Mouse (Mus musculus): ENCODE measurements at regions not wholly inside any gene's neighbourhood (a gene's known extent, or its start where the extent isn't known, plus 50 kb on each side); places are given as distances from the start of the nearest gene placed in this dataset.

GRCm38 (mm10) chr2:64850656-64851055, 174.1 kb downstream of the Grb14 start:
- no peak for DNase-seq (ENCODE audit: low read depth, low spot score)
- no peaks in the 10 kb centered on the region for H3K36me3 ChIP-seq (ENCODE audit: control insufficient read depth in 1 of 2, insufficient read depth in 2 of 2, low read length in 2 of 2)
- TF ChIP-seq MEF2A (IDR thresholded peaks at IDR 0.05; ENCODE audit: extremely low read depth, insufficient replicate concordance, low read depth, low read length, poor library complexity, severe bottlenecking): no peak
- no peak for TF ChIP-seq NELFE (IDR thresholded peaks at IDR 0.05; ENCODE audit: low read depth, low read length)
- no peak for TF ChIP-seq HCFC1 (IDR thresholded peaks at IDR 0.05; ENCODE audit: low read depth, low read length)
- no peak for TF ChIP-seq ZKSCAN1 (IDR thresholded peaks at IDR 0.05; ENCODE audit: low read depth, low read length)
- no peak for TF ChIP-seq CHD2 (IDR thresholded peaks at IDR 0.05; ENCODE audit: low read length)
- no peak for TF ChIP-seq POLR2AphosphoS2 (IDR thresholded peaks at IDR 0.05; ENCODE audit: low read length)
- H3K79me2 ChIP-seq (ENCODE audit: control insufficient read depth, insufficient read depth, low read length, poor library complexity): no peaks in the 10 kb centered on the region
- no peaks in the 10 kb centered on the region for H3K4me1 ChIP-seq (ENCODE audit: control insufficient read depth in 1 of 2, insufficient read depth in 2 of 2, low read length in 2 of 2)
- no peaks in the 10 kb centered on the region for H3K27me3 ChIP-seq (ENCODE audit: control insufficient read depth in 1 of 2, insufficient read depth in 2 of 2, low read length in 2 of 2)
- no peak overlapping the region for H3K4me3 ChIP-seq (ENCODE audit: control insufficient read depth in 1 of 2, insufficient read depth in 1 of 2, low read depth in 2 of 2, low read length in 2 of 2)
- no peak overlapping the region for H3K9ac ChIP-seq (ENCODE audit: control insufficient read depth, low read depth, low read length, poor library complexity, severe bottlenecking)
- no peaks in the 10 kb centered on the region for H3K9me3 ChIP-seq (replicated peaks; ENCODE audit: insufficient read depth, low read length)
- no peak overlapping the region for H3K27ac ChIP-seq (ENCODE audit: control insufficient read depth, low read depth, low read length)

- no peak overlapping the region for H3K27ac ChIP-seq (ENCODE audit: control insufficient read depth, low read depth, low read length)
These were observed 200.3 kb downstream of the Grb14 start for GRCm38 (mm10) chr2:64824494-64824893.

GRCm38 (mm10) chr2:64823905-64824304, 200.9 kb downstream of the Grb14 start:
- H3K27ac ChIP-seq (ENCODE audit: control insufficient read depth, low read depth, low read length): no peak overlapping the region
- no peak for DNase-seq (ENCODE audit: low read depth, low spot score)
- H3K9me3 ChIP-seq (replicated peaks; ENCODE audit: insufficient read depth, low read length): no peaks in the 10 kb centered on the region
- no peaks in the 10 kb centered on the region for H3K4me1 ChIP-seq (ENCODE audit: control insufficient read depth in 1 of 2, insufficient read depth in 2 of 2, low read length in 2 of 2)
- H3K79me2 ChIP-seq (ENCODE audit: control insufficient read depth, insufficient read depth, low read length, poor library complexity): no peaks in the 10 kb centered on the region
- TF ChIP-seq POLR2AphosphoS2 (IDR thresholded peaks at IDR 0.05; ENCODE audit: low read length): no peak
- no peak for TF ChIP-seq ELF1 (IDR thresholded peaks at IDR 0.05; ENCODE audit: low read depth, low read length)
- TF ChIP-seq ZC3H11A (IDR thresholded peaks at IDR 0.05; ENCODE audit: low read depth, low read length): no peak
- TF ChIP-seq ZMIZ1 (IDR thresholded peaks at IDR 0.05; ENCODE audit: low read depth, low read length): no peak
- TF ChIP-seq MXI1 (IDR thresholded peaks at IDR 0.05; ENCODE audit: low read depth, low read length): no peak
- TF ChIP-seq GATA1 (IDR thresholded peaks at IDR 0.05; ENCODE audit: low read depth, low read length): no peak
- H3K4me3 ChIP-seq (ENCODE audit: control insufficient read depth in 1 of 2, insufficient read depth in 1 of 2, low read depth in 2 of 2, low read length in 2 of 2): no peak overlapping the region
- H3K9ac ChIP-seq (ENCODE audit: control insufficient read depth, low read depth, low read length, poor library complexity, severe bottlenecking): no peak overlapping the region
- H3K36me3 ChIP-seq (ENCODE audit: control insufficient read depth in 1 of 2, insufficient read depth in 2 of 2, low read length in 2 of 2): no peaks in the 10 kb centered on the region
- no peaks in the 10 kb centered on the region for H3K27me3 ChIP-seq (ENCODE audit: control insufficient read depth in 1 of 2, insufficient read depth in 2 of 2, low read length in 2 of 2)

More at GRCm38 (mm10) chr2:64824494-64824893, 200.3 kb downstream of the Grb14 start:
- H3K4me1 ChIP-seq (ENCODE audit: control insufficient read depth in 1 of 2, insufficient read depth in 2 of 2, low read length in 2 of 2): no peaks in the 10 kb centered on the region
- no peak overlapping the region for H3K9ac ChIP-seq (ENCODE audit: control insufficient read depth, low read depth, low read length, poor library complexity, severe bottlenecking)
- no peaks in the 10 kb centered on the region for H3K79me2 ChIP-seq (ENCODE audit: control insufficient read depth, insufficient read depth, low read length, poor library complexity)
- no peak overlapping the region for H3K4me3 ChIP-seq (ENCODE audit: control insufficient read depth in 1 of 2, insufficient read depth in 1 of 2, low read depth in 2 of 2, low read length in 2 of 2)
- no peaks in the 10 kb centered on the region for H3K27me3 ChIP-seq (ENCODE audit: control insufficient read depth in 1 of 2, insufficient read depth in 2 of 2, low read length in 2 of 2)
- no peaks in the 10 kb centered on the region for H3K36me3 ChIP-seq (ENCODE audit: control insufficient read depth in 1 of 2, insufficient read depth in 2 of 2, low read length in 2 of 2)
- no peaks in the 10 kb centered on the region for H3K9me3 ChIP-seq (replicated peaks; ENCODE audit: insufficient read depth, low read length)
- no peak for DNase-seq (ENCODE audit: low read depth, low spot score)
- TF ChIP-seq NELFE (IDR thresholded peaks at IDR 0.05; ENCODE audit: low read depth, low read length) (no peak), TAL1 (IDR thresholded peaks at IDR 0.05; ENCODE audit: low read length) (no peak), TBP (IDR thresholded peaks at IDR 0.05; ENCODE audit: low read depth, low read length) (no peak), CTCF (IDR thresholded peaks at IDR 0.05 in 2 of 3, conservative IDR thresholded peaks at IDR 0.05 in 1 of 3; ENCODE audit: control insufficient read depth in 1 of 3, insufficient read depth in 1 of 3, low read depth in 2 of 3, low read length in 3 of 3, poor library complexity in 1 of 3, severe bottlenecking in 1 of 3) (no peak), POLR2AphosphoS2 (IDR thresholded peaks at IDR 0.05; ENCODE audit: low read length) (no peak), BHLHE40 (IDR thresholded peaks at IDR 0.05; ENCODE audit: borderline replicate concordance, low read depth, low read length) (no peak), MAZ (IDR thresholded peaks at IDR 0.05; ENCODE audit: low read depth, low read length) (no peak), MAFK (IDR thresholded peaks at IDR 0.05; ENCODE audit: borderline replicate concordance, low read depth, low read length) (no peak), ZNF384 (IDR thresholded peaks at IDR 0.05; ENCODE audit: low read depth, low read length) (no peak), CHD1 (IDR thresholded peaks at IDR 0.05; ENCODE audit: low read depth, low read length) (no peak), E2F4 (IDR thresholded peaks at IDR 0.05; ENCODE audit: borderline replicate concordance, low read depth, low read length) (no peak), SIN3A (IDR thresholded peaks at IDR 0.05; ENCODE audit: low read length) (no peak), NRF1 (IDR thresholded peaks at IDR 0.05; ENCODE audit: insufficient read depth, low read depth, low read length, poor library complexity, severe bottlenecking) (no peak), CHD2 (IDR thresholded peaks at IDR 0.05; ENCODE audit: low read length) (no peak), HCFC1 (IDR thresholded peaks at IDR 0.05; ENCODE audit: low read depth, low read length) (no peak), RCOR1 (IDR thresholded peaks at IDR 0.05; ENCODE audit: low read depth, low read length) (no peak)
